In the genomic region with DNA sequence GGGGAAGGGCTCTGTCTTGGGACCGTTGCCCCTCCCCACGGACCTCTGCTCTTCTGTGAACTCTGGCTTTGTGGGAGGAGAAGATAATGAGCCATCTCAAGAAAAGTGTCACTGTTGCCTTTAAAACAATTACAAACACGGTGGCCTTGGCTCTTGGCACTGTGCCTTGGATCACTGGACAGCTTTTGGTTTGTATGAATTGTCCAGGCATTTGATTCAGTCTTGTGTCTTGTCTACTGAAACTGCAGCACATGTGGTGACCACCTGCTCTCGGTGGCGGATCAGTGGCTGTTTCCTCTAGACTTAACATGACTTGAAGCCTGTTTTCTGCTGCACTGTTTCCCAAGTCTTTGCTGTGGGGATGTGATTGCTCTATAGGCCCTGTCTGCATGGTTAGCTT, we compare ENCODE assay signal across 12 mouse cellular contexts. TPM values are rescaled to one million over a fixed set of nuclear protein-coding genes. Genes with fewer than 3 reads are reported as not detected.
DNase-seq lines count a peak whose midpoint lies in the region; ATAC-seq lines count a peak whose summit lies in the region.
"Had no signal": no experiment of that assay in that cellular context is flagged by ENCODE, and none has a peak within 500 bp of the region (broad histone marks: within the 10 kb centered on the region; RNA-seq: fewer than 3 reads in every experiment).

No protein-coding gene starts in this region.

- H3K27ac ChIP-seq in neural tube, embryonic 15.5 days (replicated peaks): no peak overlapping the region
- no peak overlapping the region for H3K27ac ChIP-seq in limb, embryonic 10.5 days
- H3K27ac ChIP-seq: limb, embryonic 13.5 days had no signal

- H3K4me2 ChIP-seq in neural tube, embryonic 15.5 days: no peak overlapping the region
- H3K4me2 ChIP-seq: limb, embryonic 13.5 days had no signal

- 78% methylated on average over 5 of the region's 5 CpGs for WGBS in neural tube, embryonic 15.5 days
- 63% methylated on average over 5 of the region's 5 CpGs for WGBS in limb, embryonic 10.5 days

- no peaks in the 10 kb centered on the region for H3K36me3 ChIP-seq in neural tube, embryonic 15.5 days
- H3K36me3 ChIP-seq in limb, embryonic 10.5 days: no peaks in the 10 kb centered on the region
- H3K36me3 ChIP-seq: limb, embryonic 13.5 days had no signal

- no peaks in the 10 kb centered on the region for H3K27me3 ChIP-seq in neural tube, embryonic 15.5 days (replicated peaks)
- H3K27me3 ChIP-seq in limb, embryonic 10.5 days (ENCODE audit: low read depth, poor library complexity, severe bottlenecking): no peaks in the 10 kb centered on the region
- H3K27me3 ChIP-seq: limb, embryonic 13.5 days had no signal

- no peak for ATAC-seq in neural tube, embryonic 15.5 days (ENCODE audit: low FRiP score)
- ATAC-seq: forebrain, postnatal 0 days had no signal

- H3K9me3 ChIP-seq in neural tube, embryonic 15.5 days (replicated peaks): no peaks in the 10 kb centered on the region
- no peaks in the 10 kb centered on the region for H3K9me3 ChIP-seq in limb, embryonic 10.5 days (replicated peaks)
- H3K9me3 ChIP-seq: limb, embryonic 13.5 days had no signal

- H3K4me3 ChIP-seq in neural tube, embryonic 15.5 days (replicated peaks): no peak overlapping the region
- no peak overlapping the region for H3K4me3 ChIP-seq in limb, embryonic 10.5 days
- H3K4me3 ChIP-seq: limb, embryonic 13.5 days had no signal

- H3K4me1 ChIP-seq in neural tube, embryonic 15.5 days: no peaks in the 10 kb centered on the region
- H3K4me1 ChIP-seq in limb, embryonic 10.5 days: peaks cover 23% of the 10 kb centered on the region
- H3K4me1 ChIP-seq: limb, embryonic 13.5 days had no signal

- no peak overlapping the region for H3K9ac ChIP-seq in neural tube, embryonic 15.5 days (replicated peaks)
- H3K9ac ChIP-seq: forebrain, postnatal 0 days; limb, embryonic 13.5 days had no signal

- peak; percentile 42 for DNase-seq in embryo, embryonic 10 days (ENCODE audit: low spot score)
- DNase-seq in embryo, embryonic 9.5 days (ENCODE audit: extremely low spot score): no peak
- peak; percentile 47 for DNase-seq in neural tube, embryonic 10.5 days (ENCODE audit: extremely low spot score, low spot score)
- peak; percentile 58 for DNase-seq in limb, embryonic 10.5 days (ENCODE audit: low spot score)
- DNase-seq in spleen, adult 12 weeks (ENCODE audit: low spot score): no peak
- DNase-seq in layer of hippocampus, adult 8-10 months (ENCODE audit: low spot score in 2 of 2): no peak
- DNase-seq in frontal cortex, adult 2 months (ENCODE audit: extremely low spot score in 1 of 2, low spot score in 1 of 2): no peak
- DNase-seq: cerebellum, adult 9-10 months; forebrain, postnatal 0 days had no signal

RNA-seq across cellular contexts. Expression of gene Disc1, which starts 44.1 kb away (rescaled TPM):
- 1.8 TPM in 2 replicates for polyA plus RNA-seq in neural tube, embryonic 15.5 days (2015; fragmentation: Nextera tagmentation; extraction: Ambion mirVana)
- 1.3 and 1.5 TPM in 2 replicates for polyA plus RNA-seq in limb, embryonic 10.5 days (2016; fragmentation: Nextera tagmentation; extraction: Ambion mirVana)
- 1 to 10 TPM; 4.3 to 5.0 (median 4.8) TPM for total RNA-seq in layer of hippocampus, adult 8-10 months (2022)
- polyA plus RNA-seq in frontal cortex, adult 2 months (2012; rRNA removed): 0.80 and 1.0 TPM in 2 replicates
- total RNA-seq: megakaryocyte-erythroid progenitor cell, adult 5-6 weeks had no signal

Comparison
In these comparisons a context has a peak if more than half of its experiments do, and no peak if none do; other contexts are left out.
1. DNase-seq: peak in embryo, embryonic 10 days (single experiment), neural tube, embryonic 10.5 days (single experiment) and limb, embryonic 10.5 days (single experiment); none in embryo, embryonic 9.5 days (single experiment), spleen, adult 12 weeks (single experiment), layer of hippocampus, adult 8-10 months (0 of 2) and frontal cortex, adult 2 months (0 of 2).